Mouse (Mus musculus) liver, embryonic 15.5 days (tissue): Measurements from ENCODE around the gene Phlda1. TPM values are rescaled to one million over a fixed set of nuclear protein-coding genes. Genes with fewer than 3 reads are reported as not detected.
A peak's percentile ranks its signal among the peaks of the same experiment; 100 is the strongest.

Experiments
- ATAC-seq: fragments of 200-750 bp; cut with Nextera tagmentation; 2 replicates; pipeline ENCODE4 v1.8.0; 2017; ENCODE audit warnings: moderate number of reproducible peaks, mild to moderate bottlenecking, moderate library complexity; ENCODE audit not compliant: insufficient read depth
- H3K27ac ChIP-seq: fragments of 300-500 bp; sonication (generic); replicated peaks from 2 replicates; pipeline ENCODE4 v1.5.1; 2015; ENCODE audit warnings: mild to moderate bottlenecking, inconsistent platforms
- H3K27me3 ChIP-seq: fragments of 300-500 bp; sonication (generic); 2 replicates; pipeline ENCODE4 v1.6.1; 2015; ENCODE audit warnings: mild to moderate bottlenecking, inconsistent platforms
- H3K36me3 ChIP-seq: fragments of 300-500 bp; sonication (generic); replicated peaks from 2 replicates; pipeline ENCODE4 v1.6.1; 2015; ENCODE audit warnings: moderate library complexity, mild to moderate bottlenecking, inconsistent platforms
- H3K4me1 ChIP-seq: fragments of 300-500 bp; sonication (generic); replicated peaks from 2 replicates; pipeline ENCODE4 v1.6.1; 2015; ENCODE audit warnings: inconsistent platforms
- H3K4me2 ChIP-seq: fragments of 300-500 bp; sonication (generic); 2 replicates; pipeline ENCODE4 v1.6.1; 2015; ENCODE audit warnings: moderate library complexity, mild to moderate bottlenecking, inconsistent platforms
- H3K4me3 ChIP-seq: fragments of 300-500 bp; sonication (generic); replicated peaks from 2 replicates; pipeline ENCODE4 v1.5.1; 2015; ENCODE audit warnings: mild to moderate bottlenecking, inconsistent platforms
- H3K9ac ChIP-seq: fragments of 300-500 bp; sonication (generic); 2 replicates; pipeline ENCODE4 v1.6.1; 2015; ENCODE audit warnings: moderate library complexity, mild to moderate bottlenecking, inconsistent platforms
- H3K9me3 ChIP-seq: fragments of 300-500 bp; sonication (generic); replicated peaks from 2 replicates; pipeline ENCODE4 v1.6.1; 2016; ENCODE audit warnings: inconsistent platforms
- WGBS: fragments of 180-500 bp; shearing (Covaris S2); methylation state at CpG from one replicate; pipeline ENCODE4 v1.1.7; 2015; ENCODE audit warnings: mixed read lengths; ENCODE audit not compliant: insufficient replicate concordance; 5-methylcytosine and 5-hydroxymethylcytosine counted together
- polyA plus RNA-seq: library from polyadenylated mRNA; unstranded; fragments of >200 nt; fragmentation: Nextera tagmentation; extraction: Ambion mirVana; gene quantifications from 2 replicates; pipeline ENCODE4 v1.2.1, GENCODE M21; 2015

The Phlda1 gene
- polyA plus RNA-seq, 1 experiment from 2014 or later = 4.2 TPM

DNA sequence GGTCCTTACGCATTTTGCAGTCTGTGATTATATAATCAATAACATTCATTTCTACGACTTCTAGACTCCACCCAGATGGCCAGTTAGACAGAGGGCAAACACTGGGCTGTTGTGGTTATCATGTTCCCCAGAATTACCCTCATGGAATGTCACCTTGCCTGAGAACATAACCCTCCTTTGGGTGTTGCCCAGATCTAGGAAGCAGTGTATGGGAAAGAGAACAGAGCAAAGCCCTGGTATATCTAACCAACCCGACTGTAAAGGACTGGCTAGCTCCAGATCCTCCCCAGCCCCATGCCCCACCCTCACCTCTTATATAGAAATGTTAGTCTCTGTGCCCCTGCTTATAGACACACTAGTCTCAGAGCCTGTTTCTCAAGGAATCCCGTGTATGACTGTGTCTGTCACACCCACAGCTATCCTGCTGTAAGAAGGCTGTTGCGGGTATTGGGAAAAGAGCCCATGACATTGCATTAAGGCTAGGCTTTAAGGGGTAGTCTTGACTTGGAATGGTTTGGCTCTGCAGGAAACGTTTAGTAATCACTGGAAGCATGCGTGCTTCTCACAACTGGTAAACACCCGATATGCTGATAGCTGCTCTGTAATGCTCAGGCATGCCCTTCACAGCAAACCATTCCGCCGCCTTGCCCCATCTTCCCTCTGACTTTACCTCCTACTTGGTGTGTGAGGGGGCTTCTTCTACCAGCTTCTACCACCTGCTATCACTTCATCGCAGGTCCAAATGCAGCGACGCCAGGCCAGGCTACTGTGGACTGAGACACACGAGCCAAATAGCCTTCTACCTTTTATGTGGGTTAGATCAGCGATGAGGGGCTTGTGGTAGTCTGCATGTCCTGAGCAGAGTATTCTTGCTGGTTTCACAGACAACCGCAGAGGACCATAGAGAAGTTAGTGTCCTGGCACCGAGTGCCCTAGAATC is 9.3 kb downstream of the Phlda1 start:
- no peak overlapping the region for H3K9ac ChIP-seq
- H3K9me3 ChIP-seq = no peaks in the 10 kb centered on the region
- no peak overlapping the region for H3K27ac ChIP-seq
- peaks cover 26% of the 10 kb centered on the region; the same call in 1 of the 2 replicates for H3K4me1 ChIP-seq
- no peaks in the 10 kb centered on the region for H3K36me3 ChIP-seq
- 52% methylated on average over 17 of the region's 17 CpGs for WGBS
- H3K4me2 ChIP-seq = 0 out of 2 replicates have a peak overlapping the region, but pooled peaks have one; percentile 30
- peaks cover 15% of the 10 kb centered on the region for H3K27me3 ChIP-seq
- no peak overlapping the region for H3K4me3 ChIP-seq
- no peak for ATAC-seq

DNA sequence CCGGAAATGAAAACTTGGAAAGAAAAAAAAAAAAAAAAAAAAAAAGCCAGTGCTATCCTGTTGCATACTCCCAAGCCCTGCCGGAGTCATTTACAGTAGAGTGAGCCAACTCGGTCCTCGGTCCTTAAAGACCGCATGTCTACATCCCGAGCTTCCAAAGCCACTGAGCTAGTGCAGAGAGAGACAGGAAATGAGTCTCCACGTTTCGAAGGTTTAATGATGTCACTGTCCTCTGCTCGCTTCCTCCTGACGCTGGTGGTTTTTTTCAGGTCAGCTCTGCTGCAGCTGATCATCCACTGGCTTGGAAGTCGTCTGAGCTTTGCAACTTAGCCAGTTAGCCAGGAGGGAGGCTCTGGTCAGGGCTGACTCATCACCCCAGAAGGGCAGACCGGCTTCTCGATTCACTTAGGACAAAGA is 10.1 kb downstream of the Phlda1 start:
- no peaks in the 10 kb centered on the region for H3K9me3 ChIP-seq
- H3K4me2 ChIP-seq = peak overlapping the region; percentile 30
- no peaks in the 10 kb centered on the region for H3K36me3 ChIP-seq
- peak overlapping the region; percentile 56 for H3K27ac ChIP-seq
- peak; percentile 63; the same call in 1 of the 2 replicates for ATAC-seq
- WGBS = 14% methylated on average over 13 of the region's 13 CpGs
- no peak overlapping the region for H3K4me3 ChIP-seq
- no peak overlapping the region for H3K9ac ChIP-seq
- H3K27me3 ChIP-seq = peaks cover 7% of the 10 kb centered on the region
- peaks cover 26% of the 10 kb centered on the region; the same call in 1 of the 2 replicates for H3K4me1 ChIP-seq

DNA sequence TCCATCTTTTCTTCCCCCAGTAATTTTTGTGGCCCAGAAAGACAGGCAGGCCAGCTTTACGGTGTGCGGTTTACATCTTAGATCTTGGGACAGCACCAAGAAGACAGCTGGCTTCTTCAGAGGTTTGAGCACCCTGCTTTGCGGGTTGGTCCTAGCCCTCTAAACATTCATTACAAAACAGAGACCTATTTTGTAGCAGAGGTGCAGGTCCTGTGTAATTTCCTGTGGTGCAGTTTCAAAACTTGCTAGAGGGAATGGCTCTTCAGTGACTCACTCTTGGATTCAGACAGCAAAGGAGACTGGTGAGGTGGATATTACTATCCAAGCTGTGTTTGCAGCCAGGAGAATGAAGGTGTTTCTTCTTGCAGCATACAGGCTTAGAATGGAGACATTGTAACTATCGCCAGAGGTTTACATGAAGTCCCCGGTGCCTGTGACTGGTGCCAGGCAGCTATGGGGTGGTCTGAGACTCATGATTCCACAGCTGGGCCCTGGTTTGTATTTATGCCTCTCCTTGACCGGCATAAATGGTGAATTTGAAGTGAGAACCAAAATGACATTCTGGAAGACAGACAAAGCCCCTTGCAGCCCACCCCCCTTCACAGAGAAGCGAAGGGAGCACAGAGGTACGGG is 10.8 kb downstream of the Phlda1 start:
- Histone ChIP-seq H3K27ac (peak overlapping the region; percentile 56; the same call in 1 of the 2 replicates), H3K4me3 (no peak overlapping the region)
- 69% methylated on average over 8 of the region's 8 CpGs for WGBS

GRCm38 (mm10) chr10:111518350-111518749 is 12.3 kb downstream of the Phlda1 start:
- Histone ChIP-seq H3K4me2 (no peak overlapping the region), H3K27me3 (peaks cover 7% of the 10 kb centered on the region), H3K4me3 (no peak overlapping the region), H3K27ac (no peak overlapping the region), H3K9ac (no peak overlapping the region), H3K36me3 (no peaks in the 10 kb centered on the region), H3K4me1 (peaks cover 26% of the 10 kb centered on the region; the same call in 1 of the 2 replicates), H3K9me3 (no peaks in the 10 kb centered on the region)
- 67% methylated on average over 4 of the region's 4 CpGs for WGBS
- no peak for ATAC-seq

More for the DNA sequence above, 10.8 kb downstream of the Phlda1 start:
- no peaks in the 10 kb centered on the region for H3K9me3 ChIP-seq
- no peak overlapping the region for H3K9ac ChIP-seq
- peak; percentile 22; the same call in 1 of the 2 replicates for ATAC-seq
- no peak overlapping the region for H3K4me2 ChIP-seq
- peaks cover 7% of the 10 kb centered on the region for H3K27me3 ChIP-seq
- no peaks in the 10 kb centered on the region for H3K36me3 ChIP-seq
- H3K4me1 ChIP-seq = peaks cover 26% of the 10 kb centered on the region; the same call in 1 of the 2 replicates

DNA sequence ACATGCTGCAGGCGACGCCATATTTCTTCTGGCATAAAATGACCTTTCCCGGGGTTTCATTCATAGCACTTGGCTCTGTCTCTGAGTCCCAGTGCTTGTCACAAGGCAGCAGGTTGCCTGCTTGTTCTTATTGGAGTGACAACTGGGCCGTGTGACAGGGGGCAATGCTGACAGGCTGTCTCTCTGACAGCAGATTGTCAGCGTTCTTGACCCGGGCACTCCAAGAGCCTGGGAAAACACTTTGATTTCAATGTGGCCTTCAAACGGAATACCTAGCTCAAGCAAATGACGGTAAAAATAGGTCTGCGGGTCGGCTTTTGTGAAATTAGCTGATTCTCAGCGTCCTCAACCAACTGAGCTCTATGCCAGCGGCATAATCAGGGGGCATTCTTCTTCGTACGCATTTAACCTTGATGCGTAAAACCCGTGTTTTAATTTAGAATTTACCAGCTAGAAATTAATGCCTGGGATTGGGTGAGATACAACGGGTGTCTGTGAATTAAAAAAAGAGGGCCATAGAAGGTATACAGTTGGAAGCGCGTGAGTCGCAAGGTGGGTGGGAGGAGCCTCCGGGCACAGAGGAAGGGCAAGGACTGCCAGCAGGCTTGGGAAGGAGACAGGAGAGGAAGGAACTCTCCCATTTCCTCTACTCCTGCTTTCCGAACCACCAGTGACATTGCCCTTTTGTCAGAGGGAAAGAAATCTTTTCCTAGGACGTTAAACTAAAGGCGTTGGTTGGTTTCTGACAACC is 13.7 kb downstream of the Phlda1 start:
- Histone ChIP-seq H3K27ac (no peak overlapping the region), H3K4me1 (peaks cover 26% of the 10 kb centered on the region; the same call in 1 of the 2 replicates), H3K27me3 (peaks cover 7% of the 10 kb centered on the region), H3K4me2 (peak overlapping the region; percentile 29; the same call in 1 of the 2 replicates), H3K36me3 (no peaks in the 10 kb centered on the region), H3K9me3 (no peaks in the 10 kb centered on the region), H3K4me3 (no peak overlapping the region), H3K9ac (no peak overlapping the region)
- ATAC-seq = no peak
- WGBS = 41% methylated on average over 24 of the region's 24 CpGs

GRCm38 (mm10) chr10:111520621-111521020 is 14.5 kb downstream of the Phlda1 start:
- ATAC-seq = no peak
- Histone ChIP-seq H3K4me3 (no peak overlapping the region), H3K27me3 (peaks cover 7% of the 10 kb centered on the region), H3K4me2 (no peak overlapping the region), H3K9me3 (no peaks in the 10 kb centered on the region), H3K27ac (no peak overlapping the region), H3K36me3 (no peaks in the 10 kb centered on the region), H3K4me1 (peaks cover 20% of the 10 kb centered on the region; the same call in 1 of the 2 replicates), H3K9ac (no peak overlapping the region)
- 67% methylated on average over 3 of the region's 3 CpGs for WGBS

GRCm38 (mm10) chr10:111521636-111522035 is 15.6 kb downstream of the Phlda1 start:
- Histone ChIP-seq H3K4me3 (no peak overlapping the region), H3K9me3 (no peaks in the 10 kb centered on the region), H3K36me3 (no peaks in the 10 kb centered on the region), H3K4me1 (peaks cover 11% of the 10 kb centered on the region; the same call in 1 of the 2 replicates), H3K9ac (no peak overlapping the region), H3K4me2 (no peak overlapping the region), H3K27ac (no peak overlapping the region), H3K27me3 (peaks cover 7% of the 10 kb centered on the region)
- 47% methylated on average over 4 of the region's 4 CpGs for WGBS
- no peak for ATAC-seq

DNA sequence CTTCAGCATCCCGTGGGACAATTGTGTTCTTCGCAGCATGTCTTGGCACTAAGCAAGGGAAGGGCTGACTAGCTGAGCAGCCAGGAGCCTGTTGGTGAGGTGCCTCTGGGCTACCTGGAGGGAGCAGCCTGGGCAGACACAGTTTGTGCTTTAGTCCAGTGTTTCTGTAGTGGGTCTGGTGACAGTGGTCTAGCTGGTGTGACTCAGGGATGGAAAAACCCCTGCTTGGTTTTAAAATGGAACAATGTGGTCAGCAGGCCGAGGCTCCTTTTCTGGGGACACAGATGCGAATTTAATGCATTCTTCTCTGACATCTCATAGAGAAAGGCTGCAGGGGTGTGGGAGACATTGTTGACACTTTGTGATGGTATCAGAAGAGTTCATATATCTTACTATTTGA is 16.1 kb downstream of the Phlda1 start:
- Histone ChIP-seq H3K4me1 (0 out of 2 replicates have a peak, but pooled peaks cover 5% of the 10 kb centered on the region), H3K27ac (no peak overlapping the region), H3K9me3 (no peaks in the 10 kb centered on the region), H3K36me3 (no peaks in the 10 kb centered on the region), H3K4me2 (no peak overlapping the region), H3K27me3 (peaks cover 7% of the 10 kb centered on the region; the same call in 1 of the 2 replicates), H3K9ac (no peak overlapping the region), H3K4me3 (no peak overlapping the region)
- no peak for ATAC-seq
- 67% methylated on average over 4 of the region's 4 CpGs for WGBS

DNA sequence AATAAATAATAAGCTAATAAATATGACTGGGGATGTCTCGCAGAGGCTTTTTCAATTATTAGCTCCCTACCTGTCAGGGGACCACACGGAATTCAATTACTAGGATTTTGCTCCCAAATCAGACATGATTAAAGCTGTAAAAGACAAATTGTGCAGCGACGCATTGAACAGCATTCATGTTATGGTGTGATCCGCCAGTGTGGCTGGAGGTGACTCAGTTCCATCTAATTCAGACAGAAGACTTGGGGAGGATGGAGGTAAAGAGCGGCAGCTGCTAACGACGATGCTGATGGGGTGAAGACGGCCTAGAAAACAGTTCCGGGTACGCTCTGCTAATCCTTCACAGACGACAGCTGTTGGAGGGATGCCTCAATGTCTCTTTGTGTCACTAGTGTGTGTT is 17.8 kb downstream of the Phlda1 start:
- H3K36me3 ChIP-seq = no peaks in the 10 kb centered on the region
- H3K9ac ChIP-seq = no peak overlapping the region
- ATAC-seq = no peak
- H3K27ac ChIP-seq = no peak overlapping the region
- H3K4me3 ChIP-seq = no peak overlapping the region
- 0 out of 2 replicates have a peak, but pooled peaks cover 2% of the 10 kb centered on the region for H3K4me1 ChIP-seq
- peaks cover 7% of the 10 kb centered on the region; the same call in 1 of the 2 replicates for H3K27me3 ChIP-seq
- 75% methylated on average over 12 of the region's 12 CpGs for WGBS
- no peak overlapping the region for H3K4me2 ChIP-seq
- no peaks in the 10 kb centered on the region for H3K9me3 ChIP-seq

- Histone ChIP-seq H3K4me1 (no peaks in the 10 kb centered on the region), H3K9me3 (no peaks in the 10 kb centered on the region), H3K9ac (no peak overlapping the region), H3K36me3 (no peaks in the 10 kb centered on the region), H3K4me2 (no peak overlapping the region), H3K27me3 (no peaks in the 10 kb centered on the region), H3K27ac (no peak overlapping the region), H3K4me3 (no peak overlapping the region)
- no peak for ATAC-seq
- 43% methylated on average over 5 of the region's 5 CpGs for WGBS
Measured at GRCm38 (mm10) chr10:111527057-111527456, 21.0 kb downstream of the Phlda1 start.
